Mouse (Mus musculus): ENCODE results near the gene AC170998.1.

DNA sequence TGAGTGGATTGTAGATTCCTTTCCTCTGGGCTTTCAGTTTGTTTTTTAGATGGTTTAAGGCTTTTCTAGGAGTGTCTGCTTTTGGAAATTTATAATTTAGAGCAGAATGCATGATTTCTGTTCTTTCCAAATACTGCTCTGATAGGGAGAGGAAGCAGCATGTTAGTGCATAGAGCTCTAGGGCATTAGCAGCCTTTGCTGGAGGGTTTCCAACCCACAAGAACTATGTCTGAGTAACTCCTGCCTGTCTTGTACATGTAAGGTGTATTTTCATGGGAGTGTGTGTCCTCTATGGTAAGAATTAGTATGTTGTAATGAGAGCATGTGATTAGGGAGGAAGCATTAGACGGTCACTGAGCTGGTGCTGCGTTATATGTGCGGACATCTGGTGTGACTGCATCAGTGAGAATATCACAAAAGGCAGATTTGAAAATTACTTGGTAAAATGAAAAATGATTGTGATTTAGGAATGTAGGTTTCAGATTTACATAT is 18.7 kb upstream of the AC170998.1 start:
- TF ChIP-seq CTCF (IDR thresholded peaks at IDR 0.05; ENCODE audit: borderline replicate concordance, insufficient read depth, low read depth, low read length) = no peak
- TF ChIP-seq POLR2A (IDR thresholded peaks at IDR 0.05; ENCODE audit: borderline replicate concordance, insufficient read depth, low read length) = no peak
